Mouse (Mus musculus): ENCODE measurements around the gene As3mt. TPM values are rescaled to one million over a fixed set of nuclear protein-coding genes. Genes with fewer than 3 reads are reported as not detected.
"Not testable (repeated sequence)": the region's sequence is repeated elsewhere in the genome, so short reads cannot be mapped to it uniquely, and the experiment has no call there.

Gene As3mt
- polyA plus RNA-seq, 1 experiment from 2014 or later = 27.6 TPM

DNA sequence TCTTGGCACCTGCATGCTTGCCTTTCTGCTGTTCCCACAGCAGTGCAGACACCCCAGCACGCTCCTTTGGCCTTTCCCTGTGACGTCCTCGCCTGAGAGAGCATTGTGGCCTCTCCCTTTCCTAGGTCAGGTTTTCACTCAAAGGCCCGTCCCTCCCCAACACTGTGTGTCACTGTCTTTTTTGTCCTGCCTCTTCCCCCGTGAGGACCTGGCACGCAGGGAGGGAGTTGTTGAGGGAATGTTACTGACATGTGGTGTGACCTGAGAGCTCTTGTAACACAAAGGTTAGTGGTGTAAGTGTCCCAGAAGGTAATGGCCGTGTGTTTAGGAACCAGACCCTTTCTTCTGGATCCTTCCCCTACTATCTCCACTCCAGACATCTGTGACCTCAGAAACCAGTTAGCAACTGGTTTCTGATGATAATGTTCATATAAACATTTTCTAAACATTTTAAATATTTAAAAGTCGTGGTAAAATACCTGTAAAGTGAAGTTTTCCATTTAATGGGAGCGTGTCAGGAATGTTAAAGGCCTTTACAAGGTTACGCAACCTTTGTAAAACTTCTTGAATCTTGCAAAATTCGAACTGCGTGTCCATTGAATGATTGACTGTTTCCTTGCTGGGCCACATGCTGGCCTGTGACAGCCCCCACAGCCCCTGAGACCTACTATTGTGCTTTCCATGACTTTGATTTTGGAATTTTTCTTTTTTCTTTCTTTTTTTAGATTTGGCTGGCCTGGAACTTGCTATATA is 70.8 kb downstream of the As3mt start:
- no peak overlapping the region for H3K4me3 ChIP-seq (ENCODE audit: low read depth, low read length)
- no peaks in the 10 kb centered on the region for H3K36me3 ChIP-seq (ENCODE audit: insufficient read depth, low read length)
- no peak for TF ChIP-seq EP300 (IDR thresholded peaks at IDR 0.05)
- no peak for TF ChIP-seq CTCF (IDR thresholded peaks at IDR 0.05)
- DNase-seq (ENCODE audit: low spot score) = peak; percentile 57
- no peaks in the 10 kb centered on the region for H3K27me3 ChIP-seq (replicated peaks; ENCODE audit: insufficient read depth, low read length)
- no peak overlapping the region for H3K27ac ChIP-seq (ENCODE audit: low read length)
- no peak overlapping the region for H3K4me2 ChIP-seq (replicated peaks; ENCODE audit: low read depth, low read length)
- H3K4me1 ChIP-seq (ENCODE audit: insufficient read depth, low read depth, low read length) = no peaks in the 10 kb centered on the region
- H3K9ac ChIP-seq (replicated peaks; ENCODE audit: low read depth) = no peak overlapping the region
- WGBS = 43% methylated on average over 12 of the region's 12 CpGs
- no peaks in the 10 kb centered on the region for H3K9me3 ChIP-seq (ENCODE audit: low read length)
- ATAC-seq = peak; percentile 58

GRCm38 (mm10) chr19:46779130-46779529 is 71.9 kb downstream of the As3mt start:
- H3K4me1 ChIP-seq (ENCODE audit: insufficient read depth, low read depth, low read length); H3K36me3 ChIP-seq (ENCODE audit: insufficient read depth, low read length); DNase-seq (ENCODE audit: low spot score); ATAC-seq; H3K9me3 ChIP-seq (ENCODE audit: low read length); H3K4me3 ChIP-seq (ENCODE audit: low read depth, low read length); H3K4me2 ChIP-seq (replicated peaks; ENCODE audit: low read depth, low read length); H3K9ac ChIP-seq (replicated peaks; ENCODE audit: low read depth); H3K27me3 ChIP-seq (replicated peaks; ENCODE audit: insufficient read depth, low read length); H3K27ac ChIP-seq (ENCODE audit: low read length): not testable (repeated sequence)
- 91% methylated on average over 1 of the region's 1 CpGs for WGBS

DNA sequence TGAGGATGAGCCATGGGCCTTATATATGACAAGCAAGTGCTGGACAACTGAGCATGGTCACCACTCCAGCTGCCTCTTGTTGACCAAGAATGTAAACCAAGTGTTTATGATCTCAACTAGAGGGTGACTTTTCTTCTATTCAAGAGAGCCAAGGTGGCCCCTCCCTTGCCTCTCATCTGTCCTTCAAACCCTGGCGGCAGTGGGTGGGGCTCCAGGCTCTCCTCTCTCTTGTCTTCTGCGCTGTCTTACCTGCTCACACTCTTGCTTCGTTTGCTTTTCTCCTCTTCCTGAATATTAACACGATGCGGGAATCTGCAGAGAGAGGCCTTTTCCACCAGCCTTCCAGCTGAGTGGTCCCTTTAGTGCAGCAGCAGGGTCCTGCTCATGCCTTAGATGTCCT is 76.8 kb downstream of the As3mt start:
- Histone ChIP-seq H3K27ac (ENCODE audit: low read length) (no peak overlapping the region; the same call in 1 of the 2 replicates), H3K4me3 (ENCODE audit: low read depth, low read length) (no peak overlapping the region), H3K9ac (replicated peaks; ENCODE audit: low read depth) (no peak overlapping the region), H3K9me3 (ENCODE audit: low read length) (no peaks in the 10 kb centered on the region), H3K4me2 (replicated peaks; ENCODE audit: low read depth, low read length) (no peak overlapping the region), H3K4me1 (ENCODE audit: insufficient read depth, low read depth, low read length) (no peaks in the 10 kb centered on the region), H3K27me3 (replicated peaks; ENCODE audit: insufficient read depth, low read length) (no peaks in the 10 kb centered on the region), H3K36me3 (ENCODE audit: insufficient read depth, low read length) (no peaks in the 10 kb centered on the region)
- TF ChIP-seq CTCF (IDR thresholded peaks at IDR 0.05) (no peak), EP300 (IDR thresholded peaks at IDR 0.05) (no peak)
- 43% methylated on average over 5 of the region's 5 CpGs for WGBS
- ATAC-seq (no peak), DNase-seq (ENCODE audit: low spot score) (no peak)

GRCm38 (mm10) chr19:46784502-46784901 is 77.2 kb downstream of the As3mt start:
- Histone ChIP-seq H3K9me3 (ENCODE audit: low read length) (no peaks in the 10 kb centered on the region), H3K9ac (replicated peaks; ENCODE audit: low read depth) (no peak overlapping the region)
- DNase-seq (ENCODE audit: low spot score) = peak; percentile 71

DNA sequence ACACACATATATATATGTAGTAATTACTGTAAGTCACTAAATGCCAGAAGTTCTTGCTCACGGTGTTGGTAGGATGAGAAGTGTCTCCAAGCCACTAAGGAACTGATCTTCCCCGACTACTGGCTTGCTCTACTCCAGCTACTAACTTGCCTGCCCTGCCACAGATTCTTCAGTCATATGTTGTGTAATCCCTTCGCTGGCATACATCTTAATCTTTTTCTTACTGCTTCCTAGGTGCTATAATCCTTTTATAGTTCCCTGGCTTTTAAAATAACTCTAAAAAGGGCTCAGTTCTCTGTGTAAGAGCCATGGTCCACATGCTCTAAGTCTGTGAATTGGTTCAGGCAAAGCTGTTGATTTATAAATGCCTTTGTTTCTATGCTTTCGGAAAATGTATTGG is 78.4 kb downstream of the As3mt start:
- no peak overlapping the region for H3K4me2 ChIP-seq (replicated peaks; ENCODE audit: low read depth, low read length)
- DNase-seq (ENCODE audit: low spot score) = no peak
- TF ChIP-seq EP300 (IDR thresholded peaks at IDR 0.05) (no peak), CTCF (IDR thresholded peaks at IDR 0.05) (no peak)
- H3K4me3 ChIP-seq (ENCODE audit: low read depth, low read length) = no peak overlapping the region
- no peaks in the 10 kb centered on the region for H3K27me3 ChIP-seq (replicated peaks; ENCODE audit: insufficient read depth, low read length)
- H3K9me3 ChIP-seq (ENCODE audit: low read length) = no peaks in the 10 kb centered on the region
- H3K4me1 ChIP-seq (ENCODE audit: insufficient read depth, low read depth, low read length) = no peaks in the 10 kb centered on the region
- no peak for ATAC-seq
- H3K27ac ChIP-seq (ENCODE audit: low read length) = no peak overlapping the region
- WGBS = 81% methylated on average over 4 of the region's 4 CpGs
- no peak overlapping the region for H3K9ac ChIP-seq (replicated peaks; ENCODE audit: low read depth)
- no peaks in the 10 kb centered on the region for H3K36me3 ChIP-seq (ENCODE audit: insufficient read depth, low read length)

More at GRCm38 (mm10) chr19:46784502-46784901, 77.2 kb downstream of the As3mt start:
- Histone ChIP-seq H3K27ac (ENCODE audit: low read length) (no peak overlapping the region; the same call in 1 of the 2 replicates), H3K36me3 (ENCODE audit: insufficient read depth, low read length) (no peaks in the 10 kb centered on the region), H3K4me1 (ENCODE audit: insufficient read depth, low read depth, low read length) (no peaks in the 10 kb centered on the region), H3K4me2 (replicated peaks; ENCODE audit: low read depth, low read length) (no peak overlapping the region), H3K4me3 (ENCODE audit: low read depth, low read length) (no peak overlapping the region), H3K27me3 (replicated peaks; ENCODE audit: insufficient read depth, low read length) (no peaks in the 10 kb centered on the region)
- peak; percentile 77 for ATAC-seq
- WGBS = 69% methylated on average over 6 of the region's 6 CpGs
- TF ChIP-seq CTCF (IDR thresholded peaks at IDR 0.05) (no peak), EP300 (IDR thresholded peaks at IDR 0.05) (no peak)

GRCm38 (mm10) chr19:46789782-46790181 is 82.5 kb downstream of the As3mt start:
- no peaks in the 10 kb centered on the region for H3K4me1 ChIP-seq (ENCODE audit: insufficient read depth, low read depth, low read length)
- H3K27me3 ChIP-seq (replicated peaks; ENCODE audit: insufficient read depth, low read length) = no peaks in the 10 kb centered on the region
- no peak for DNase-seq (ENCODE audit: low spot score)
- H3K27ac ChIP-seq (ENCODE audit: low read length) = no peak overlapping the region
- no peak overlapping the region for H3K4me2 ChIP-seq (replicated peaks; ENCODE audit: low read depth, low read length)
- TF ChIP-seq CTCF (IDR thresholded peaks at IDR 0.05) (no peak), EP300 (IDR thresholded peaks at IDR 0.05) (no peak)
- H3K9ac ChIP-seq (replicated peaks; ENCODE audit: low read depth) = no peak overlapping the region
- H3K4me3 ChIP-seq (ENCODE audit: low read depth, low read length) = no peak overlapping the region
- H3K36me3 ChIP-seq (ENCODE audit: insufficient read depth, low read length) = no peaks in the 10 kb centered on the region
- 75% methylated on average over 1 of the region's 1 CpGs for WGBS
- H3K9me3 ChIP-seq (ENCODE audit: low read length) = no peaks in the 10 kb centered on the region
- ATAC-seq = no peak

Other genes starting within 250 kb of the As3mt start
- gene Trim8, start 205.8 kb upstream of the As3mt start, polyA plus RNA-seq (2015; fragmentation: Nextera tagmentation; extraction: Ambion mirVana) = 34.1 and 34.8 TPM in 2 replicates
- 52.6 and 70.9 TPM in 2 replicates for gene Arl3, start 134.3 kb upstream of the As3mt start, polyA plus RNA-seq (2015; fragmentation: Nextera tagmentation; extraction: Ambion mirVana)
- gene Sfxn2, start 134.1 kb upstream of the As3mt start, polyA plus RNA-seq (2015; fragmentation: Nextera tagmentation; extraction: Ambion mirVana) = 18.4 and 19.6 TPM in 2 replicates
- 34.6 and 37.4 TPM in 2 replicates for gene Wbp1l, start 108.4 kb upstream of the As3mt start, polyA plus RNA-seq (2015; fragmentation: Nextera tagmentation; extraction: Ambion mirVana)
- 0.08 and 0.12 TPM in 2 replicates for gene Cyp17a1, start 34.3 kb upstream of the As3mt start, polyA plus RNA-seq (2015; fragmentation: Nextera tagmentation; extraction: Ambion mirVana)
- gene Borcs7, start 17.6 kb upstream of the As3mt start, polyA plus RNA-seq (2015; fragmentation: Nextera tagmentation; extraction: Ambion mirVana) = 13.0 and 14.3 TPM in 2 replicates
- 2.4 and 2.8 TPM in 2 replicates for gene Cnnm2, start 54.1 kb downstream of the As3mt start, polyA plus RNA-seq (2015; fragmentation: Nextera tagmentation; extraction: Ambion mirVana)